Mouse (Mus musculus) forebrain, embryonic 15.5 days (tissue): Measurements from ENCODE around the gene Baiap3. TPM values are rescaled to one million over a fixed set of nuclear protein-coding genes. Genes with fewer than 3 reads are reported as not detected.
"Not testable (repeated sequence)": the region's sequence is repeated elsewhere in the genome, so short reads cannot be mapped to it uniquely, and the experiment has no call there.

Experiments used
- ATAC-seq: fragments of 200-750 bp; cut with Nextera tagmentation; replicated peaks from 2 replicates; pipeline ENCODE4 v1.8.0; 2017; ENCODE audit warnings: mild to moderate bottlenecking, moderate TSS enrichment, moderate library complexity
- H3K27ac ChIP-seq: fragments of 300-500 bp; sonication (generic); replicated peaks from 2 replicates; pipeline ENCODE4 v1.5.1; 2015; ENCODE audit warnings: mild to moderate bottlenecking, inconsistent platforms
- H3K27me3 ChIP-seq: fragments of 300-500 bp; sonication (generic); 2 replicates; pipeline ENCODE4 v1.6.1; 2015; ENCODE audit warnings: inconsistent platforms
- H3K36me3 ChIP-seq: fragments of 300-500 bp; sonication (generic); 2 replicates; pipeline ENCODE4 v1.6.1; 2015; ENCODE audit warnings: mild to moderate bottlenecking, inconsistent platforms
- H3K4me1 ChIP-seq: fragments of 300-500 bp; sonication (generic); 2 replicates; pipeline ENCODE4 v1.6.1; 2015; ENCODE audit warnings: inconsistent platforms
- H3K4me2 ChIP-seq: fragments of 300-500 bp; sonication (generic); replicated peaks from 2 replicates; pipeline ENCODE4 v1.6.1; 2015; ENCODE audit warnings: mild to moderate bottlenecking, inconsistent platforms
- H3K4me3 ChIP-seq: fragments of 300-500 bp; sonication (generic); 2 replicates; pipeline ENCODE4 v1.5.1; 2015; ENCODE audit warnings: mild to moderate bottlenecking, inconsistent platforms
- H3K9ac ChIP-seq: fragments of 300-500 bp; sonication (generic); replicated peaks from 2 replicates; pipeline ENCODE4 v1.6.1; 2015; ENCODE audit warnings: mild to moderate bottlenecking, inconsistent platforms
- H3K9me3 ChIP-seq: fragments of 300-500 bp; sonication (generic); 2 replicates; pipeline ENCODE4 v1.6.1; 2016; ENCODE audit warnings: inconsistent platforms
- whole genome bisulfite sequencing: fragments of 180-500 bp; shearing (Covaris S2); methylation state at CpG from one replicate; pipeline ENCODE4 v1.1.7; 2015; ENCODE audit warnings: mixed read lengths; 5-methylcytosine and 5-hydroxymethylcytosine counted together
- polyA plus RNA-seq: library from polyadenylated mRNA; unstranded; fragments of >200 nt; fragmentation: Nextera tagmentation; extraction: Ambion mirVana; gene quantifications from 2 replicates; pipeline ENCODE4 v1.2.1, GENCODE M21; 2015

Gene Baiap3
- polyA plus RNA-seq, 1 experiment from 2014 or later, result 10.1 TPM

GRCm38 (mm10) chr17:25243131-25243780 is 12.9 kb downstream of the Baiap3 start:
- no peaks in the 10 kb centered on the region for H3K27me3 ChIP-seq
- no peak overlapping the region for H3K9ac ChIP-seq
- peaks cover 26% of the 10 kb centered on the region for H3K36me3 ChIP-seq
- 86% methylated on average over 11 of the region's 11 CpGs for WGBS
- no peak overlapping the region for H3K4me3 ChIP-seq
- ATAC-seq, result no peak
- peaks cover 21% of the 10 kb centered on the region for H3K4me1 ChIP-seq
- no peaks in the 10 kb centered on the region for H3K9me3 ChIP-seq
- H3K4me2 ChIP-seq, result no peak overlapping the region
- H3K27ac ChIP-seq, result no peak overlapping the region

GRCm38 (mm10) chr17:25239695-25240636 is 16.2 kb downstream of the Baiap3 start, which contains the start of the genes Gnptg and Tsr3:
TSS of gene Gnptg (minus strand) at chr17:25240124.
TSS of gene Tsr3 (plus strand) at chr17:25240170.
- Histone ChIP-seq H3K27ac (peak within 1 kb of the TSS; percentile 71), H3K4me2 (peak within 1 kb of the TSS; percentile 90), H3K9me3 (no peaks in the 10 kb centered on the region), H3K4me1 (peaks cover 28% of the 10 kb centered on the region), H3K27me3 (no peaks in the 10 kb centered on the region), H3K36me3 (peaks cover 38% of the 10 kb centered on the region), H3K9ac (peak within 1 kb of the TSS; percentile 92), H3K4me3 (peak within 1 kb of the TSS; percentile 85)
- under 1% methylated on average over 79 of the region's 80 CpGs for WGBS
- peak; percentile 79 for ATAC-seq

GRCm38 (mm10) chr17:25235635-25236034 is 20.5 kb downstream of the Baiap3 start:
- H3K36me3 ChIP-seq, result peaks cover 29% of the 10 kb centered on the region
- WGBS, result 87% methylated on average over 9 of the region's 9 CpGs

GRCm38 (mm10) chr17:25231621-25232020 is 24.5 kb downstream of the Baiap3 start:
- ATAC-seq, result peak; percentile 77
- H3K9me3 ChIP-seq, H3K27ac ChIP-seq, H3K4me1 ChIP-seq, H3K9ac ChIP-seq, H3K4me3 ChIP-seq, H3K27me3 ChIP-seq, H3K4me2 ChIP-seq: not testable (repeated sequence)
- WGBS, result 93% methylated on average over 6 of the region's 11 CpGs
- H3K36me3 ChIP-seq, result peaks cover 32% of the 10 kb centered on the region

More at GRCm38 (mm10) chr17:25235635-25236034, 20.5 kb downstream of the Baiap3 start:
- no peaks in the 10 kb centered on the region for H3K9me3 ChIP-seq
- H3K9ac ChIP-seq, result no peak overlapping the region
- ATAC-seq, result no peak
- H3K4me1 ChIP-seq, result peaks cover 17% of the 10 kb centered on the region
- H3K27ac ChIP-seq, result no peak overlapping the region
- no peak overlapping the region for H3K4me2 ChIP-seq
- H3K27me3 ChIP-seq, result no peaks in the 10 kb centered on the region
- H3K4me3 ChIP-seq, result no peak overlapping the region

- Histone ChIP-seq H3K36me3 (peaks cover 27% of the 10 kb centered on the region), H3K4me3 (no peak overlapping the region), H3K9ac (no peak overlapping the region), H3K9me3 (no peaks in the 10 kb centered on the region), H3K4me2 (no peak overlapping the region), H3K27me3 (no peaks in the 10 kb centered on the region), H3K27ac (no peak overlapping the region), H3K4me1 (no peaks in the 10 kb centered on the region)
- 85% methylated on average over 3 of the region's 3 CpGs for WGBS
- ATAC-seq, result no peak
Observed at GRCm38 (mm10) chr17:25230700-25231099, 25.5 kb downstream of the Baiap3 start.

GRCm38 (mm10) chr17:25230014-25230655 is 26.0 kb downstream of the Baiap3 start:
- 77% methylated on average over 17 of the region's 17 CpGs for whole genome bisulfite sequencing
- not testable (repeated sequence) for H3K4me3 ChIP-seq, H3K27me3 ChIP-seq, H3K4me2 ChIP-seq, H3K27ac ChIP-seq, H3K9me3 ChIP-seq, H3K9ac ChIP-seq, H3K4me1 ChIP-seq
- ATAC-seq, result 0 out of 2 replicates have a peak, but pooled peaks have one; percentile 30
- H3K36me3 ChIP-seq, result peaks cover 21% of the 10 kb centered on the region

GRCm38 (mm10) chr17:25227991-25228390 is 28.2 kb downstream of the Baiap3 start:
- Histone ChIP-seq H3K4me1 (no peaks in the 10 kb centered on the region), H3K27me3 (no peaks in the 10 kb centered on the region), H3K9ac (no peak overlapping the region), H3K4me2 (no peak overlapping the region), H3K27ac (no peak overlapping the region), H3K36me3 (peaks cover 12% of the 10 kb centered on the region), H3K4me3 (no peak overlapping the region), H3K9me3 (no peaks in the 10 kb centered on the region)
- ATAC-seq, result no peak
- 86% methylated on average over 5 of the region's 5 CpGs for WGBS

GRCm38 (mm10) chr17:25225659-25226058 is 30.5 kb downstream of the Baiap3 start:
- no peak for ATAC-seq
- Histone ChIP-seq H3K27me3 (no peaks in the 10 kb centered on the region), H3K9ac (no peak overlapping the region), H3K4me3 (no peak overlapping the region), H3K27ac (no peak overlapping the region), H3K9me3 (no peaks in the 10 kb centered on the region), H3K4me1 (peaks cover 11% of the 10 kb centered on the region), H3K36me3 (peaks cover 3% of the 10 kb centered on the region), H3K4me2 (no peak overlapping the region)
- WGBS, result 89% methylated on average over 4 of the region's 4 CpGs

GRCm38 (mm10) chr17:25224586-25225222 is 31.5 kb downstream of the Baiap3 start:
- 92% methylated on average over 7 of the region's 7 CpGs for WGBS
- Histone ChIP-seq H3K9ac (no peak overlapping the region), H3K4me3 (no peak overlapping the region), H3K27me3 (no peaks in the 10 kb centered on the region), H3K4me2 (no peak overlapping the region), H3K4me1 (peaks cover 11% of the 10 kb centered on the region), H3K9me3 (no peaks in the 10 kb centered on the region), H3K36me3 (no peaks in the 10 kb centered on the region), H3K27ac (no peak overlapping the region)
- ATAC-seq, result no peak

- H3K4me1 ChIP-seq, result peaks cover 11% of the 10 kb centered on the region
- H3K9ac ChIP-seq, result no peak overlapping the region; the same call in 1 of the 2 replicates
- no peaks in the 10 kb centered on the region for H3K27me3 ChIP-seq
- peak overlapping the region; percentile 20; the same call in 1 of the 2 replicates for H3K4me3 ChIP-seq
- H3K4me2 ChIP-seq, result peak overlapping the region; percentile 61; the same call in 1 of the 2 replicates
- WGBS, result 33% methylated on average over 6 of the region's 6 CpGs
- H3K36me3 ChIP-seq, result peaks cover 13% of the 10 kb centered on the region; the same call in 1 of the 2 replicates
- H3K27ac ChIP-seq, result no peak overlapping the region
- H3K9me3 ChIP-seq, result no peaks in the 10 kb centered on the region
- ATAC-seq, result no peak
Observed at GRCm38 (mm10) chr17:25222951-25223601, 33.1 kb downstream of the Baiap3 start.

GRCm38 (mm10) chr17:25222504-25222940 is 33.6 kb downstream of the Baiap3 start:
- not testable (repeated sequence) for H3K9ac ChIP-seq, H3K27ac ChIP-seq, H3K27me3 ChIP-seq, H3K9me3 ChIP-seq
- peak overlapping the region; percentile 37 for H3K4me3 ChIP-seq
- H3K4me2 ChIP-seq, result peak overlapping the region; percentile 61
- peak; percentile 88 for ATAC-seq
- 10% methylated on average over 14 of the region's 28 CpGs for whole genome bisulfite sequencing
- H3K36me3 ChIP-seq, result peaks cover 16% of the 10 kb centered on the region
- H3K4me1 ChIP-seq, result peaks cover 11% of the 10 kb centered on the region
